15 mouse cellular contexts compared by ENCODE assay signal in genomic region chr5:34243062-34243461, GRCm38 (mm10). TPM values are rescaled to one million over a fixed set of nuclear protein-coding genes. Genes with fewer than 3 reads are reported as not detected.
A peak's percentile ranks its signal among the peaks of the same experiment; 100 is the strongest.
DNase-seq lines count a peak whose midpoint lies in the region; ATAC-seq and TF ChIP-seq lines count a peak whose summit lies in the region.
"Had no signal": no experiment of that assay in that cellular context is flagged by ENCODE, and none has a peak within 500 bp of the region (broad histone marks: within the 10 kb centered on the region; RNA-seq: fewer than 3 reads in every experiment).

No protein-coding gene starts in this region.

- no peaks in the 10 kb centered on the region for H3K27me3 ChIP-seq in embryonic facial prominence, embryonic 13.5 days
- no peaks in the 10 kb centered on the region for H3K27me3 ChIP-seq in embryonic facial prominence, embryonic 10.5 days (replicated peaks; ENCODE audit: low read depth, poor library complexity, severe bottlenecking)
- H3K27me3 ChIP-seq in heart, postnatal 0 days (ENCODE audit: control insufficient read depth, insufficient read depth, low read length) = 0 out of 2 replicates have a peak, but pooled peaks cover 4% of the 10 kb centered on the region
- no peaks in the 10 kb centered on the region for H3K27me3 ChIP-seq in megakaryocyte, embryonic 14.5 days (replicated peaks)
- H3K27me3 ChIP-seq: forebrain, embryonic 12.5 days; kidney, embryonic 15.5 days had no signal

- no peak for TF ChIP-seq EP300 in heart, postnatal 0 days (IDR thresholded peaks at IDR 0.05; ENCODE audit: low read depth)

- H3K4me2 ChIP-seq in embryonic facial prominence, embryonic 13.5 days = 0 out of 2 replicates have a peak overlapping the region, but pooled peaks have one; percentile 16
- 0 out of 2 replicates have a peak overlapping the region, but pooled peaks have one; percentile 28 for H3K4me2 ChIP-seq in heart, postnatal 0 days (ENCODE audit: low read depth, low read length)
- H3K4me2 ChIP-seq: forebrain, embryonic 12.5 days; kidney, embryonic 15.5 days had no signal

- no peak overlapping the region for H3K4me3 ChIP-seq in embryonic facial prominence, embryonic 13.5 days
- H3K4me3 ChIP-seq in embryonic facial prominence, embryonic 10.5 days = no peak overlapping the region
- H3K4me3 ChIP-seq in heart, postnatal 0 days (ENCODE audit: low read depth, low read length) = no peak overlapping the region
- H3K4me3 ChIP-seq in megakaryocyte, embryonic 14.5 days (replicated peaks) = peak overlapping the region; percentile 88
- H3K4me3 ChIP-seq in olfactory bulb, adult 2 months (ENCODE audit: insufficient read depth, low read depth, low read length) = no peak overlapping the region
- H3K4me3 ChIP-seq: forebrain, embryonic 12.5 days; kidney, embryonic 15.5 days had no signal

- no peak overlapping the region for H3K9ac ChIP-seq in embryonic facial prominence, embryonic 13.5 days
- no peak overlapping the region for H3K9ac ChIP-seq in heart, postnatal 0 days (replicated peaks; ENCODE audit: low read depth, low read length)
- H3K9ac ChIP-seq: forebrain, embryonic 12.5 days; kidney, embryonic 15.5 days; liver, embryonic 14.5 days had no signal

- peaks cover 15% of the 10 kb centered on the region for H3K4me1 ChIP-seq in embryonic facial prominence, embryonic 13.5 days
- H3K4me1 ChIP-seq in embryonic facial prominence, embryonic 10.5 days = peaks cover 16% of the 10 kb centered on the region
- H3K4me1 ChIP-seq in heart, postnatal 0 days (ENCODE audit: control insufficient read depth, insufficient read depth) = peaks cover 12% of the 10 kb centered on the region; the same call in 1 of the 2 replicates
- peaks cover 74% of the 10 kb centered on the region for H3K4me1 ChIP-seq in megakaryocyte, embryonic 14.5 days
- peaks cover 24% of the 10 kb centered on the region for H3K4me1 ChIP-seq in olfactory bulb, adult 2 months (ENCODE audit: control insufficient read depth, insufficient read depth, low read length)

- no peaks in the 10 kb centered on the region for H3K9me3 ChIP-seq in embryonic facial prominence, embryonic 13.5 days
- H3K9me3 ChIP-seq in embryonic facial prominence, embryonic 10.5 days = no peaks in the 10 kb centered on the region
- no peaks in the 10 kb centered on the region for H3K9me3 ChIP-seq in heart, postnatal 0 days (replicated peaks; ENCODE audit: control insufficient read depth, low read length)
- H3K9me3 ChIP-seq in megakaryocyte, embryonic 14.5 days = no peaks in the 10 kb centered on the region
- H3K9me3 ChIP-seq: forebrain, embryonic 12.5 days; kidney, embryonic 15.5 days had no signal

- TF ChIP-seq POLR2A in olfactory bulb, adult 2 months (IDR thresholded peaks at IDR 0.05; ENCODE audit: insufficient read depth, low read depth, low read length) = no peak

- TF ChIP-seq CTCF in heart, postnatal 0 days (IDR thresholded peaks at IDR 0.05; ENCODE audit: low read depth) = no peak
- no peak for TF ChIP-seq CTCF in olfactory bulb, adult 2 months (IDR thresholded peaks at IDR 0.05; ENCODE audit: insufficient read depth, low read depth, low read length)

- WGBS in embryonic facial prominence, embryonic 13.5 days = 83% methylated on average over 5 of the region's 5 CpGs
- WGBS in embryonic facial prominence, embryonic 10.5 days = 86% methylated on average over 5 of the region's 5 CpGs
- 79% methylated on average over 5 of the region's 5 CpGs for WGBS in heart, postnatal 0 days
- 90% methylated on average over 5 of the region's 5 CpGs for WGBS in olfactory bulb, adult 2 months

- H3K27ac ChIP-seq in embryonic facial prominence, embryonic 13.5 days = no peak overlapping the region
- no peak overlapping the region for H3K27ac ChIP-seq in embryonic facial prominence, embryonic 10.5 days (replicated peaks)
- no peak overlapping the region for H3K27ac ChIP-seq in heart, postnatal 0 days (ENCODE audit: low read depth)
- peak overlapping the region; percentile 99 for H3K27ac ChIP-seq in olfactory bulb, adult 2 months (ENCODE audit: insufficient read depth, low read depth, low read length)
- H3K27ac ChIP-seq: forebrain, embryonic 12.5 days; kidney, embryonic 15.5 days; liver, embryonic 14.5 days had no signal

- no peak for DNase-seq in embryonic facial prominence, embryonic 10.5 days (ENCODE audit: low spot score)
- no peak for DNase-seq in heart, postnatal 0 days (ENCODE audit: low spot score)
- DNase-seq in heart, adult 9 months (ENCODE audit: low spot score in 2 of 2) = no peak
- DNase-seq: B cell, adult 2 months had no signal

- no peak for ATAC-seq in embryonic facial prominence, embryonic 13.5 days (ENCODE audit: insufficient number of reproducible peaks, insufficient read depth, low FRiP score, low TSS enrichment, low read depth)
- ATAC-seq in heart, postnatal 0 days (ENCODE audit: insufficient read depth, low read depth) = peak; percentile 25; the same call in 1 of the 2 replicates
- no peak for ATAC-seq in megakaryocyte, adult 5-6 weeks (ENCODE audit: poor library complexity, severe bottlenecking)
- ATAC-seq in monocyte, adult 5-6 weeks (replicated peaks; ENCODE audit: insufficient number of reproducible peaks, low FRiP score, low TSS enrichment, poor library complexity, severe bottlenecking) = no peak
- ATAC-seq: activated CD4-positive, CD25-positive, alpha-beta regulatory T cell, adult 4 months had no signal

- H3K36me3 ChIP-seq in embryonic facial prominence, embryonic 13.5 days = no peaks in the 10 kb centered on the region
- no peaks in the 10 kb centered on the region for H3K36me3 ChIP-seq in embryonic facial prominence, embryonic 10.5 days (replicated peaks)
- no peaks in the 10 kb centered on the region for H3K36me3 ChIP-seq in heart, postnatal 0 days (replicated peaks; ENCODE audit: control insufficient read depth, insufficient read depth, low read length)
- H3K36me3 ChIP-seq in megakaryocyte, embryonic 14.5 days (replicated peaks; ENCODE audit: low read length) = no peaks in the 10 kb centered on the region
- H3K36me3 ChIP-seq: forebrain, embryonic 12.5 days; kidney, embryonic 15.5 days had no signal

RNA-seq across cellular contexts. Expression of gene Zfyve28, which starts 45.2 kb away (rescaled TPM):
- polyA plus RNA-seq in embryonic facial prominence, embryonic 13.5 days (2015; fragmentation: Nextera tagmentation; extraction: Ambion mirVana) = 1.8 and 2.4 TPM in 2 replicates
- 0.93 and 1.3 TPM in 2 replicates for polyA plus RNA-seq in embryonic facial prominence, embryonic 10.5 days (2016; fragmentation: Nextera tagmentation; extraction: Ambion mirVana)
- 0.04 and 0.89 TPM in 2 replicates for total RNA-seq in heart, postnatal 0 days (2014; rRNA removed; ENCODE audit: low replicate concordance)
- 0.16 and 0.19 TPM in 2 replicates for polyA plus RNA-seq in heart, postnatal 0 days (2015; fragmentation: Nextera tagmentation; extraction: Ambion mirVana)
- 0.37 and 4.0 TPM in 2 replicates for polyA plus RNA-seq in megakaryocyte, embryonic 14.5 days (2012; ENCODE audit: insufficient read depth, low replicate concordance)
- 2.3 and 3.8 TPM in 2 replicates for total RNA-seq in megakaryocyte, adult 5-6 weeks (2015)
- total RNA-seq in megakaryocyte, adult 5-6 weeks (2017) = 4.8 and 5.5 TPM in 2 replicates
- not detected in 2 replicates for polyA plus RNA-seq in olfactory bulb, adult 2 months (2012; ENCODE audit: insufficient read depth, insufficient read length, low replicate concordance, missing spikeins)
- 0.43 to 3.9 TPM (median 0.67 TPM) in 3 replicates for total RNA-seq in monocyte, adult 5-6 weeks (2017)
- total RNA-seq: granulocyte monocyte progenitor cell, adult 5-6 weeks had no signal

RNA-seq across cellular contexts. Expression of gene Cfap99, which starts 45.3 kb away (rescaled TPM):
- polyA plus RNA-seq in embryonic facial prominence, embryonic 13.5 days (2015; fragmentation: Nextera tagmentation; extraction: Ambion mirVana) = not detected in 2 replicates
- 0.06 TPM in 1 of 2 replicates, not detected in the other for polyA plus RNA-seq in embryonic facial prominence, embryonic 10.5 days (2016; fragmentation: Nextera tagmentation; extraction: Ambion mirVana)
- total RNA-seq in heart, postnatal 0 days (2014; rRNA removed; ENCODE audit: low replicate concordance) = not detected in 2 replicates
- not detected in 2 replicates for polyA plus RNA-seq in heart, postnatal 0 days (2015; fragmentation: Nextera tagmentation; extraction: Ambion mirVana)
- polyA plus RNA-seq in megakaryocyte, embryonic 14.5 days (2012; ENCODE audit: insufficient read depth, low replicate concordance) = 0.15 TPM in 1 of 2 replicates, not detected in the other
- total RNA-seq in megakaryocyte, adult 5-6 weeks (2015) = 0.56 and 0.57 TPM in 2 replicates
- total RNA-seq in megakaryocyte, adult 5-6 weeks (2017) = 1.2 and 1.9 TPM in 2 replicates
- polyA plus RNA-seq in olfactory bulb, adult 2 months (2012; ENCODE audit: insufficient read depth, insufficient read length, low replicate concordance, missing spikeins) = not detected in 2 replicates
- total RNA-seq in monocyte, adult 5-6 weeks (2017) = 0.38 TPM in 1 of 3 replicates, not detected in the others
- total RNA-seq: granulocyte monocyte progenitor cell, adult 5-6 weeks; MEL had no signal
- polyA plus RNA-seq: activated CD4-positive, CD25-positive, alpha-beta regulatory T cell, adult 4 months; forebrain, embryonic 12.5 days; kidney, embryonic 15.5 days; liver, embryonic 14.5 days had no signal

RNA-seq across cellular contexts. Expression of gene Mxd4, which starts 55.5 kb away (rescaled TPM):
- 41.1 and 44.7 TPM in 2 replicates for polyA plus RNA-seq in embryonic facial prominence, embryonic 13.5 days (2015; fragmentation: Nextera tagmentation; extraction: Ambion mirVana)
- 18.7 and 23.0 TPM in 2 replicates for polyA plus RNA-seq in embryonic facial prominence, embryonic 10.5 days (2016; fragmentation: Nextera tagmentation; extraction: Ambion mirVana)
- 104 and 114 TPM in 2 replicates for total RNA-seq in heart, postnatal 0 days (2014; rRNA removed; ENCODE audit: low replicate concordance)
- polyA plus RNA-seq in heart, postnatal 0 days (2015; fragmentation: Nextera tagmentation; extraction: Ambion mirVana) = 22.5 and 24.5 TPM in 2 replicates
- 12.3 and 31.0 TPM in 2 replicates for polyA plus RNA-seq in megakaryocyte, embryonic 14.5 days (2012; ENCODE audit: insufficient read depth, low replicate concordance)
- 16.2 and 17.6 TPM in 2 replicates for total RNA-seq in megakaryocyte, adult 5-6 weeks (2015)
- total RNA-seq in megakaryocyte, adult 5-6 weeks (2017) = 19.8 and 21.6 TPM in 2 replicates
- 230 TPM in 1 of 2 replicates, not detected in the other for polyA plus RNA-seq in olfactory bulb, adult 2 months (2012; ENCODE audit: insufficient read depth, insufficient read length, low replicate concordance, missing spikeins)
- total RNA-seq in monocyte, adult 5-6 weeks (2017) = 43.8 to 81.5 TPM (median 57.1 TPM) in 3 replicates
